Mouse (Mus musculus) E14TG2a.4 (cell line): ENCODE results near the gene Tagap.
A peak's percentile ranks its signal among the peaks of the same experiment; 100 is the strongest.
"Not testable (repeated sequence)": the region's sequence is repeated elsewhere in the genome, so short reads cannot be mapped to it uniquely, and the experiment has no call there.

Experiments
- H3K27me3 ChIP-seq: 2 replicates; pipeline ENCODE4 v1.6.1; 2014; ENCODE audit warnings: low read length, control low read depth; ENCODE audit not compliant: insufficient read depth
- H3K36me3 ChIP-seq: 2 replicates; pipeline ENCODE4 v1.6.1; 2014; ENCODE audit warnings: low read length, control low read depth; ENCODE audit not compliant: insufficient read depth
- H3K4me1 ChIP-seq: replicated peaks from 2 replicates; pipeline ENCODE4 v1.6.1; 2014; ENCODE audit warnings: low read depth, low read length, control low read depth
- H3K4me3 ChIP-seq: replicated peaks from 2 replicates; pipeline ENCODE4 v1.5.1; 2014; ENCODE audit warnings: mild to moderate bottlenecking, low read length
- H3K9me3 ChIP-seq: 2 replicates; pipeline ENCODE4 v1.6.1; 2014; ENCODE audit warnings: low read length, control low read depth
- CTCF ChIP-seq: conservative IDR thresholded peaks from 2 replicates; pipeline ENCODE4 v1.5.1; 2014; ENCODE audit warnings: low read length
- NANOG ChIP-seq: IDR thresholded peaks from 2 replicates; pipeline ENCODE4 v1.6.1; 2014; ENCODE audit warnings: borderline replicate concordance, low read length, mixed read lengths
- POU5F1 ChIP-seq: IDR thresholded peaks from 2 replicates; pipeline ENCODE4 v1.6.1; 2014; ENCODE audit warnings: low read length, borderline replicate concordance

Gene Tagap

DNA sequence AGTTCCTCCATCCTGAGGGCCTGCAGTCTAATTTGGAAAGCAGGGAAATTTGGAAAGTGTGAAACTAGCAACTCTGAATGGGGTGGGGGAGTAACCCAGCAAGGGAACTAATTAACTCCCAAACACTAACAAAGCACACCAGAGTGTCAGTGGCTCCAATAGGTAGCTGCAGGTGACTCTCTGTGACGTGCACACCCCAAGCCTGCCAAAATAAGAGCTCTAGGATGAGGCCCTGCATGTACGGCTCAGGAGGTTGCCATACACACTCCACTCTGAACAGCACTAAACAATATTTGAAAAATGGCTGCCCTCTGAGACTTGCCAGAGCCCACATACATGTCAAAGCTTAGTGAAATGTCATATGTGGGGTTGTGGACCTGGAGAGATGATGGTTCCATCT lies 7.4 kb upstream of the Tagap start:
- Histone ChIP-seq H3K27me3 (peaks cover 20% of the 10 kb centered on the region), H3K36me3 (no peaks in the 10 kb centered on the region), H3K4me3 (no peak overlapping the region), H3K4me1 (no peaks in the 10 kb centered on the region), H3K9me3 (no peaks in the 10 kb centered on the region)
- TF ChIP-seq CTCF (no peak), NANOG (no peak), POU5F1 (no peak)

DNA sequence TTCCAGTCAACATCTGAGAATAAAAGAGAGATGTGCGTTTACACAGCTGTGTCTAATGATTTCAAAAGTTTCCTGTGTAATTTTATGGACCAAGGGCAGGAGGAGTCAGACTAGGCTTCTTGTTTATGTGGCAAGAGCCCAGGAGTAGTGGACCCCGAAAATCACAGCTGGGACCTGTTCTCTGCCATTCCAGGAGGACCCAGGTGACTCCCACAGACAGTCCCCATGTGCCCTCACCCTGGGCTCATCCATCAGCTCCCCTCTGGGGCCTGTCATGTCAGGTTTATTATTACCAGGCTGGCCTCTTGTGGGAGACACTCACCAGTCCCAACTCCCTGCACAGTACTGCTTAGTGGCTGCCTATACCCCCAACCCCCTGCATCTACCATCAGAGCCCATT lies 6.6 kb upstream of the Tagap start:
- Histone ChIP-seq H3K9me3 (no peaks in the 10 kb centered on the region), H3K4me1 (no peaks in the 10 kb centered on the region), H3K27me3 (peaks cover 12% of the 10 kb centered on the region), H3K4me3 (no peak overlapping the region), H3K36me3 (no peaks in the 10 kb centered on the region)
- TF ChIP-seq NANOG (no peak), POU5F1 (no peak), CTCF (no peak)

DNA sequence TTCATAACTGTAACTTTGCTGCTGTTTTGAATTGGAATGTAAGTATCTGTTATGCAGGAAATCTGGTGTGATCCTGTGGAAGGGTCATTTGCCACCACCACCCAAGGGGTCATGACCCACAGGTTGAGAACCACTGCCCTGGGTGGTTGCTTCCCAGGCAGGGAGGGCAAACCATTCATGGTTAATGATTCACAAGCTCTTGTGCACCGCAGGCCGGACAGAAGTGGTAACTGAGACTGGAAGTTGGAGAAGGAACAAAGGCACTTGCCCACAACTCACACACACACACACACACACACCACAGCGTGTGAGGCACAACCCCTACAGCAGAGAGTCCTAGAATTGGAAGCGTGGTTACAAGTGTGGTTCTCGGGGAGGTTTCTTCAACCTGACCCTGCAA lies 3.2 kb upstream of the Tagap start:
- Histone ChIP-seq H3K27me3 (peaks cover 7% of the 10 kb centered on the region; the same call in 1 of the 2 replicates), H3K36me3 (no peaks in the 10 kb centered on the region), H3K9me3 (no peaks in the 10 kb centered on the region), H3K4me3 (no peak overlapping the region), H3K4me1 (no peaks in the 10 kb centered on the region)
- TF ChIP-seq CTCF = no peak
- TF ChIP-seq POU5F1 = no peak
- no peak for TF ChIP-seq NANOG

GRCm38 (mm10) chr17:7924185-7924725 lies 1.5 kb upstream of the Tagap start:
- no peak overlapping the region for H3K4me3 ChIP-seq
- H3K36me3 ChIP-seq = no peaks in the 10 kb centered on the region
- no peaks in the 10 kb centered on the region for H3K9me3 ChIP-seq
- no peak for TF ChIP-seq POU5F1
- TF ChIP-seq NANOG = no peak
- TF ChIP-seq CTCF = no peak
- peaks cover 3% of the 10 kb centered on the region; the same call in 1 of the 2 replicates for H3K27me3 ChIP-seq
- peaks cover 3% of the 10 kb centered on the region; the same call in 1 of the 2 replicates for H3K4me1 ChIP-seq

DNA sequence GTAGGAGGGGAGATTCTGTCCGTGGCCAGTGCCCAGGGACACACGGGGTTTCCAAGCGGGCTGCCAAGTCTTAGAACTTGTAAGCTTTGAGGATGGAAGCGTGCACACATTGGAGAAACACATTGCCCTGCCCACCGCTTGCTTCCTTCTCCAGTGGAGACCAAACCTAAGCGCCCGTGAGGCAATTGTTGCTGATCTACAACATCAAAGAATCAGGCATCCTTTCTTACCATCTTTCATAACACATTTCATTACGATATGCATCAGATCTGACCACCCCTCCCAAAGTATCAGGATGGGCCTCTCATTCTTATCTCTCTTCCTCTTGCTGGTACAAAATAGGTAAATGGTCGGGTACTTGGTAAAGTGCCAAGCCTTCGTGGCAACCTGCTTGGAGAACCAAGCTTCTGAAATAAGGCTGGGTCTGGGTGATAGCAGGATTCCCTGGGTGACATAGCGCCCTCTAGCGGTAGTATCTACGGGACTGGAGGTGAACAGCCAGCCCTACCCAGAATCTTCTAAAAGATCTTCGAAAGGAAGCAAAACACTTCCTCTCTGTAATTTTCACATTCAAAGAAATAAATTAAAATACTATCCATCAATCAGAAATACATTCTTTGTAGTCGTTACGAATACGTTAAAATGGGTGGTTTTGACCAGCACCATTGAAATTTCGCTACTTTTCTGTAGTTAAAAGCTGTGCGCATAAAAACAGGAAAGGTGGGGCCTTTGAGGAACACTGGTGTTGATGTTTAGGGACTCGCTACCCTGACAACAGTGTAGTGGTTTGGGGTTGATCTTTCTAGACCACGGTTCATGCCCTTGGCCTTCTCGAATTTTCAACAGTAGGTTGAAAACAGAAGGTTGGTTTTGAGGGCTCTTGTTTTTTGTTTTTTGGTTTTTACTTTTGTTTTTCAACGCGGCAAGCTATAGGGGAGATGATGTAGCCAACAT lies 2.1 kb downstream of the Tagap start:
- TF ChIP-seq NANOG = no peak
- peak; percentile 89 for TF ChIP-seq CTCF
- peaks cover 3% of the 10 kb centered on the region; the same call in 1 of the 2 replicates for H3K4me1 ChIP-seq
- peaks cover 3% of the 10 kb centered on the region; the same call in 1 of the 2 replicates for H3K27me3 ChIP-seq
- H3K4me3 ChIP-seq = no peak overlapping the region
- H3K9me3 ChIP-seq = no peaks in the 10 kb centered on the region
- H3K36me3 ChIP-seq = no peaks in the 10 kb centered on the region

GRCm38 (mm10) chr17:7928662-7929061 lies 2.9 kb downstream of the Tagap start:
- no peak overlapping the region for H3K4me3 ChIP-seq
- TF ChIP-seq POU5F1 = no peak
- no peak for TF ChIP-seq CTCF
- no peak for TF ChIP-seq NANOG
- H3K36me3 ChIP-seq = no peaks in the 10 kb centered on the region
- H3K4me1 ChIP-seq = peaks cover 3% of the 10 kb centered on the region; the same call in 1 of the 2 replicates
- no peaks in the 10 kb centered on the region for H3K9me3 ChIP-seq
- H3K27me3 ChIP-seq = peaks cover 3% of the 10 kb centered on the region; the same call in 1 of the 2 replicates

GRCm38 (mm10) chr17:7929279-7929678 lies 3.5 kb downstream of the Tagap start:
- TF ChIP-seq CTCF (peak; percentile 59), POU5F1 (no peak)
- H3K4me1 ChIP-seq = peaks cover 3% of the 10 kb centered on the region; the same call in 1 of the 2 replicates
- H3K4me3 ChIP-seq = no peak overlapping the region
- H3K36me3 ChIP-seq = no peaks in the 10 kb centered on the region
- H3K27me3 ChIP-seq = peaks cover 3% of the 10 kb centered on the region; the same call in 1 of the 2 replicates
- H3K9me3 ChIP-seq = no peaks in the 10 kb centered on the region

DNA sequence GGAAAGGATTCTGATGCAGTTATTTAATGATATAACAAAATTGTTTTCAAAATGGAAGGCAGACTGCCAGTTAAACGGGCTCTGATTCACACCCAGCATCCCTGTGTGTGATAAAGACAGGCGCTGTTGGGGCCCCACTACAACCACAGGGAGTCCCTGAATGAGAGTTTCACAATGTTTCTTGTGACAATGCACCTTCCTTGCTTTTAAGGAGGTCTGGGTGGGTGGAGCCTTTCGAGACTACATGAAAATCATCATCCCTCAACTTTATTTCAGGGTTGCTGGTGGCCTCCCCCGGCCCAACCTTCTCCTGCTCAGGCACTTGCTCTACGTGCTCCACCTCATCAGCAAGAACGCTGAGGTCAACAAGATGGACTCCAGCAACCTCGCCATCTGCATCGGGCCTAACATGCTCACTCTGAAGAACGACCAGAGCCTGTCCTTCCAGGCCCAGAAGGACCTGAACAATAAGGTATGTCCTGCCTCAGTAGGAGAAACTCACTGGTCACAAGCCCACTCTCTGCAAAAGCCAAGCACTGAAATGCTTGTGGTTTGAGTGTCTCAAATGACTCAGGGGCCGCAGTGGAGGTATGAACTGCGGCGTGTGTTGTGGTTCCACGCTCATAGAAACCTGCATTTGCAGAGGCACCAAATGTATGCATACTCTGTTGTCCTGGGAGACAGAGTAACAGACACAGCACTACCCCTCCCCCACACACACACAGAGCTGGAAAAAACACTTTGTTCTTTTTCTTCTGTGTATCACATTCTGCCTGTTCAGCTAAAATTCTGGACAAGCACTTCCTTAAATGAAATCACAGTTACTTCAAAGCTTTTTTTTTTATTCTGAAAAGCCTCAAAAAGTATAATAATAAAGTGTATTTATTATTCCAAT lies 5.5 kb downstream of the Tagap start:
- Histone ChIP-seq H3K4me1 (peaks cover 3% of the 10 kb centered on the region; the same call in 1 of the 2 replicates), H3K9me3 (no peaks in the 10 kb centered on the region), H3K4me3 (no peak overlapping the region), H3K27me3 (peaks cover 3% of the 10 kb centered on the region; the same call in 1 of the 2 replicates), H3K36me3 (no peaks in the 10 kb centered on the region)
- TF ChIP-seq CTCF (no peak), POU5F1 (no peak), NANOG (no peak)

GRCm38 (mm10) chr17:7932121-7932520 lies 6.3 kb downstream of the Tagap start:
- H3K4me1 ChIP-seq, H3K27me3 ChIP-seq, H3K36me3 ChIP-seq, H3K9me3 ChIP-seq, H3K4me3 ChIP-seq: not testable (repeated sequence)
